Mouse (Mus musculus) activated CD4-positive, CD25-positive, alpha-beta regulatory T cell (primary cell): Measurements from ENCODE around the gene Irak2. TPM values are rescaled to one million over a fixed set of nuclear protein-coding genes. Genes with fewer than 3 reads are reported as not detected.

Experiments used
- polyA plus RNA-seq, 2 experiments: library from polyadenylated mRNA; unstranded; fragments of 100-300 nt; shearing (Covaris generic); gene quantifications; one replicate each; pipeline ENCODE4 v1.2.1; 2017

The Irak2 gene
- polyA plus RNA-seq = 10 to 100 TPM; 27.6 to 42.3 TPM

DNA sequence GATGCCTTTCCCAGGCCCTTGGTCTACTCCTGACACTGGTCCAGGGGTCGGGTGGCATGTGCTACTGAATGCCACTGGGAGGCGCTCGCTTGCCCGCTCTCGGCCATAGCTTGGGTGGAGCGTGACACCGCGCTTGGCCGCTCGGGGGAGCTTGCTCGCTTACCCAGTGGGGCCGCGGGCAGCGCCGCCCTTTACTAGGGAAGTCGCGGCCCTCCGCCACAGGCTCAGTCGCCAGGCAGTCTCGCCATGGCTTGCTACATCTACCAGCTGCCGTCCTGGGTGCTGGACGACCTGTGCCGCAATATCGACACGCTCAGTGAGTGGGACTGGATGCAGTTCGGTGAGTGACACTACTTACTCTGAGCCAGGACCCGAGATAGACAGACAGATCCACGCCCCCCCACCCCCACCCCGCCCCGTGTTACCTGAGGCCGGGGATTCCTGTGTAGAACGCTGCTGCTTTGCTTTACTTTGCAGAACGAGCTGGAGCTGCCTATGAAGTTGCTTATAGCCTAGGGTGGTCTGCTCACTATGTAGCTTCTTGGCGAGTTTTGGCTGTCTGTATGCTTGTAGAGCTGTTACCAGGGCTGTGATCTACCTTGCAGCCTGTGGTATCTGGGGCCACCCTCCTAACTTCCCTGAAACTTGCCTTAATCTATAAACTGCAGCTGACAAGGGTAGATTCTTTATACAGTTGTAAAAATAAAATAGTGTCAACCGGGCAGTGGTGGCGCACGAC lies at the start of gene Irak2:
TSS of gene Irak2 (plus strand) at position 166 of the 739 bp plus-strand sequence.

DNA sequence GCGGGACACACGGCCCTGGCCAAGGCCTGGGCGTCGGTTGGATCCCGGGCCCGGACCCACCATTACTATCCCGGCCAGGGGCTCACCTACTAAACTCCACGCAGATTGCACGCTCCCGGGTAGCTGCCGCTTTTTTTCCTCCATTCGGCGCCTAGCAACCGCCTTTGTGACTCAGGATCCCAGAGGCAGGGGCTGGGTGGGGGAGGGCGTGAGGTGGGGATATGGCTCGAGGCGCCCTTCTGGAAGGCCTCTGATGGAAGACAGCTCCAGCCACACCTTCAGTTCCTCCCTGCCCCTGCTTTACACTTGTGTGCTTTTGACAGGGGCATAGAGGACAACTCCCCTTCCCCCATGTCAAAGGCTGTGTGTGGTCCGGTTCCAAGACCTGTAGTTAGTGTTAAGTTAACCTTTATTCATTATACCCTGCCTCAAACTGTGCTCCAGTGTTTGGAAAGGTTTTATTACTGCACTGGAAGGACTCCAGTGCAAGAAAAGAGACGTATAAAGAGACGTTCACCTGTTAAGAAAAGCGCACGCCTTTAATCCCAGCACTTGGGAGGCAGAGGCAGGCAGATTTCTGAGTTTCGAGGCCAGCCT lies 37.6 kb upstream of the Irak2 start, which contains the start of gene Fancd2os:
TSS of gene Fancd2os (minus strand) at position 173 of the 597 bp plus-strand sequence.

DNA sequence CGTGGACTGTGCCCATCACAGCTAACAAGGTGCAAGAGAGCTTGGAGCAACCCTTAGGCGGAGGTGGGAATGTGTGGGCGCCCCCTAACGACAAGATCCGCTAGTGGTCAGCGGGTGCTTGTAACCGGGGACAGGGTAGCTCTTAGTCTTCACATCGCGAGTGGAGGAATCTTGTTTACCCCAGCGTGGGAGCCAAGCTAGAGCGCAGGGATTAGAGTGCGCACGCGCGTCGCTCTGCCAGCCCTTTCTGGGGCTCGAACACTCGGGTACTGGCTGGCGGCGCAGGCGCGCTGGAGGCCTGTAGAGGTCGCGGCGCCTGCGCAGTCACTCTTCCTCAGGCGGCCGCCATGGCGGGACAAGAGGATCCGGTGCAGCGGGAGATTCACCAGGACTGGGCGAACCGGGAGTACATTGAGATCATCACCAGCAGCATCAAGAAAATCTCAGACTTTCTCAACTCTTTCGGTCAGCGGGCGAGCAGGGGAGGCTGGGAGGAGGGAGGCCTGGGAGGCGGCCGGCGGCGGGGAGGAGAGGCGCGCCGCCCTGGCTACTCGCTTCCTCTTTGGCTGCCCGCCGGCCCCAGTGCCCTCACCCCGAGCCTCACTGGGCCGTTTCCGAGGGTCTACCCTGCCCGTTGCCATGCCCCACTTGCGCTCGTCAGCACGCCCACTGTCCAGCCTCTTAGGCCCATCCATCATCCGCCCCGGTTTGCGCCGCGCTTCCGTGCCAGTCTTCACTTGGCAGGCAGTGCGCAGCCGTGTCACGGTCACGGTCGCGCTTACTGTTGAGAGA lies 33.6 kb upstream of the Irak2 start, which contains the start of gene Brk1:
TSS of gene Brk1 (plus strand) at position 341 of the 792 bp plus-strand sequence.

DNA sequence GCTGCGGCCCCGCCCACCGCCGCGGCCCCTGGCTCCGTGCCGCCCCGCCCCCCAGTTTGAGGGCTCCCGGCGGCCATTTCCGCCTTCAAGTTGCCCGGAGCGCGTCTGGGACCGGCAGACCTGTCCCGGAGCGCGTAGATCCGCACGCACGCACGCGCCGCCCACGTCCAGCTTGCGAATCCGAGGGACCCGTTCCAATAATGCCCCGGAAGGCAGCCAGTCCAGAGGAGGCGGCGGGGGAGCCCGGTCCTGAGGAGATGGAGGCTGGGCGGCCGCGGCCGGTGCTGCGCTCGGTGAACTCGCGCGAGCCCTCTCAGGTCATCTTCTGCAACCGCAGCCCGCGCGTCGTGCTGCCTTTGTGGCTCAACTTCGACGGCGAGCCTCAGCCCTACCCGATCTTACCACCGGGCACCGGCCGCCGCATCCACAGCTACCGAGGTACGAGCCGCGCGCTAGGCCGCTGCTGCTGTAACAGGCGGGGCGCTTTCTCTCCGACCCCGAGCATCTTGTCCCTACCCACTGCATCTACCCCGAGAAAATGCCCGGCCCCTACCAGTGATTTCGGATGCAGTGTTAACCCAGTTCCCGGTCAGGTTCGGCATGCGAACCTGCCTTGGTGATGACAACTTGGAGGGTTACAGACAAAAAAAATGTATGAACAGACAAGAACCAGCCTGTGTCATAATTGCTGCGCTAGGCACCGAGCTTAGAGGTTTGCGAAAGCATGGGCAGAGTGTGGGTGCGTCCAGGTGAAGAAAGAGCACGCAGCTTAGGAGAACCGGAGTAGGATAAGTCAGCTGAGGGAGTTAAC lies 14.1 kb upstream of the Irak2 start, which contains the start of gene Vhl:
TSS of gene Vhl (plus strand) at position 19 of the 811 bp plus-strand sequence.

DNA sequence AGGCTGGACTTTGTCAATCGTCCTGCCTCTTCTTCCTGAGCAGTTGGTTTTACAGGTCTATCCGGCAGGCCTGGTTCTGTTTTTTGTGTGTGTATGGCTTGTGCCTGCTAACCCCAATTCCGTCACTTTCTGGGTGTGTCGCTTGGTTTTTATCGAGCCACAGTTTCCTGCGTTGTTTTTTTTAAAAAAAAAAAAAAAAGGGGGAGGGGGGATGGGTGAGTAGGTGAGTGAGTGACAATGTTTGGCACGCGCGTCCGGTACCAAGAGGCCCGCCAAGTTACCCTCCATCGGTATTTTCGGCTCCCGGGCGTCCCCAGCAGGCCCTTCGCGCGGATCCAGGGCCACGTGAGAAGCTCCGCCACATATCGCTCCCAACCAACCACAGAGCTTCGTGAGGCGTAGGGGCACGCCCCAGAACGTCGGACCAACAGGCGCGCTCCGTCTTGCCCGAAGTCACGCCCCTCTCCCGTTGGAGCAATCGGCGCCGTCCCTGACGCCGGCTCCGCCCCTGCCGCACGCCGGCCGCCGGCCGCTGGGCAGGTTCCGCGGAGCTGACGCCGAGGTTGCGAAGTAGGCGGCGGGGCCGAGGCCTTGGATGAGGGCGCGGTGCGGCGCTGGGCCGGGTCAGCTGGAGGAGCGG lies 58.4 kb downstream of the Irak2 start, which contains the start of gene Tatdn2:
TSS of gene Tatdn2 (plus strand) at position 469 of the 640 bp plus-strand sequence.

DNA sequence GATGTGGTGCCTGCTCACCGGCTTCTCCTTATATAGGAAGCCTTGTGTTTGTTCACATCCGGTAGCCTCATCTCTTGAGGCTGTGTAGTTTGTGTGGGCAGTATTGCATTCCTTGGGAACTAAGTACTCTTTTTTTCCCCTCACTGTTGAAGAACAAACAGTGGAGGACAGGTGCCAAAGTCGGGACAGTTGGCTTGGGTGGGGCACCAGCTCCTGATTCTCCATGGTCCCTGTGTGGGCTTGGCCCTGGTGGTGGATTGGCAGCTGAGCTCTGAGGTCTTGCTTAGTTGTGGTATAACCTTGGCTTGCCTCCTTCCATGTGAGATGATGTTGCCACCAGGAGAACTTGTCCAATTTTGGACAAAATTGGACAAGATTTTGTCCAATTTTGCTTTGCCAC lies 81.6 kb downstream of the Irak2 start, which contains the start of gene Ghrl:
TSS of gene Ghrl (minus strand) at position 3 of the 400 bp plus-strand sequence.

DNA sequence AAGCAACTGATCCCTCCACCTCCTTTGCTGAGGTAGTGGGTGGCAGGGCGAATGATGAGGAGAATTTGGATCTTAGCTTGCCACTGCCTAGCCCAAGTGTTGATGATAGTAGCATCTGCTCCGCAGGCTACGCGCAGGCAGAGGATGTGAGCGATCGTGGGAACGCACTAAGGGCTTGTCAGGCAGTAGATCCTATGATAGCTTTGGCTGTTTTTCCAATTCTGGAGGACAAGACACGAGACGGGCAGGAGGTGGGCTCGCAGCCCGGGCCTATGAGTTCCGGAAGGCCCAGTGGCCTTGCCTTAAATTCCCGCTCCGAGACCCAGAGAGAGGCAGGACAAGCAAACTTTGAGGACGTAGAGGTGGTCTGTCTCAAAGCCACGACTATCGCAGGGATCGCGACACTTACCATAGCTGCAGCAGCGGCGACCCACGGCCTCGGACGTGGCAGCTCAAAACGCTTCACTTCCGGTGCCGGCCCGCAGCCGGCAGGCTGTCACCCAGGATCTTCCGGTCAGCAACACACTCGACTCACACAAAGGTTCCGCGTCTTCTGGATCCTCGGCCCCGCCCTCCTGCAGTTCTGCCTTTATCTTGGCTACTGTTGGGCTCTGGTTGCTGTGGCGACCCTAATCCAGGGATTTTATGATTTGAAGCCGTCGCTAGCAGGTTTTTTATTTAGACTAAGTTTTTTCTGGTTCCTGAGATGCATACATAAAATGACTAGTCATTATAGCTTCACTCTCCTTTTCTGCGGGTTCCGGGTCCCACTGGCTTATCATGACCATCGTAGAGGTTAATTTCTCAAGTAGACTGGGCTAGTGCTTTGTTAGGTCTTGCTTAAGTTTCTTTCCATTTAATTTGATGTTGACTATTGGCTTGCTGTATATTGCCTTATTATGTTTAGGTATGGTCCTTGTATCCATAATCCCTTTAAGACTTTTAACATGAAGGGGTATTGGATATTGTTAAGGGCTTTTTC lies 102.3 kb downstream of the Irak2 start, which contains the start of gene Sec13:
TSS of gene Sec13 (minus strand) at position 508 of the 982 bp plus-strand sequence.

Other genes with a start within 250 kb of the Irak2 start
- gene Ttll3, start 249.2 kb upstream of the Irak2 start, polyA plus RNA-seq = 10 to 100 TPM in 1 of 2 experiments, 1 to 10 TPM in 1; 9.7 to 15.2 TPM
- 10 to 100 TPM; 14.5 to 22.2 TPM for gene Rpusd3, start 219.1 kb upstream of the Irak2 start, polyA plus RNA-seq
- under 1 TPM in 1 of 2 experiments, not detected in 1; 0.93 TPM for gene Cidec, start 202.7 kb upstream of the Irak2 start, polyA plus RNA-seq
- 10 to 100 TPM; 43.6 to 54.2 TPM for gene Jagn1, start 195.9 kb upstream of the Irak2 start, polyA plus RNA-seq
- under 1 TPM; 0.21 to 0.69 TPM for gene Il17re, start 180.0 kb upstream of the Irak2 start, polyA plus RNA-seq
- under 1 TPM; 0.36 to 0.42 TPM for gene Il17rc, start 167.0 kb upstream of the Irak2 start, polyA plus RNA-seq
- 1 to 10 TPM; 5.9 to 8.9 TPM for gene Creld1, start 155.2 kb upstream of the Irak2 start, polyA plus RNA-seq
- gene Prrt3, start 136.5 kb upstream of the Irak2 start, polyA plus RNA-seq = under 1 TPM; 0.31 to 0.48 TPM
- 10 to 100 TPM; 92.2 to 98.0 TPM for gene Emc3, start 106.8 kb upstream of the Irak2 start, polyA plus RNA-seq
- gene Fancd2, start 106.8 kb upstream of the Irak2 start, polyA plus RNA-seq = 1 to 10 TPM; 4.3 to 4.5 TPM
- gene Fancd2os, start 37.8 kb upstream of the Irak2 start, polyA plus RNA-seq = not detected
- 100 to 1,000 TPM; 245 to 260 TPM for gene Brk1, start 33.7 kb upstream of the Irak2 start, polyA plus RNA-seq
- 10 to 100 TPM; 28.5 to 32.0 TPM for gene Vhl, start 14.5 kb upstream of the Irak2 start, polyA plus RNA-seq
- 10 to 100 TPM in 1 of 2 experiments, 1 to 10 TPM in 1; 9.4 to 11.4 TPM for gene Tatdn2, start 58.6 kb downstream of the Irak2 start, polyA plus RNA-seq
- 1 to 10 TPM in 1 of 2 experiments, not detected in 1; 1.3 TPM for gene Ghrl, start 81.4 kb downstream of the Irak2 start, polyA plus RNA-seq
- gene Sec13, start 102.3 kb downstream of the Irak2 start, polyA plus RNA-seq = 100 to 1,000 TPM; 167 to 195 TPM